Mouse (Mus musculus) heart, embryonic 15.5 days (tissue): ENCODE measurements around the gene Prkca. TPM values are rescaled to one million over a fixed set of nuclear protein-coding genes. Genes with fewer than 3 reads are reported as not detected.

Experiments used
- ATAC-seq: fragments of 200-750 bp; cut with Nextera tagmentation; replicated peaks from 2 replicates; pipeline ENCODE4 v1.8.0; 2017; ENCODE audit warnings: low read depth, moderate TSS enrichment; ENCODE audit not compliant: insufficient number of reproducible peaks, insufficient read depth, low FRiP score
- H3K27ac ChIP-seq: fragments of 300-500 bp; sonication (generic); 2 replicates; pipeline ENCODE4 v1.5.1; 2015; ENCODE audit warnings: mild to moderate bottlenecking, inconsistent platforms
- H3K27me3 ChIP-seq: fragments of 300-500 bp; sonication (generic); 2 replicates; pipeline ENCODE4 v1.6.1; 2015; ENCODE audit warnings: inconsistent platforms
- H3K36me3 ChIP-seq: fragments of 300-500 bp; sonication (generic); 2 replicates; pipeline ENCODE4 v1.6.1; 2015; ENCODE audit warnings: mild to moderate bottlenecking, inconsistent platforms
- H3K4me1 ChIP-seq: fragments of 300-500 bp; sonication (generic); replicated peaks from 2 replicates; pipeline ENCODE4 v1.6.1; 2015; ENCODE audit warnings: inconsistent platforms
- H3K4me2 ChIP-seq: fragments of 300-500 bp; sonication (generic); 2 replicates; pipeline ENCODE4 v1.6.1; 2015; ENCODE audit warnings: inconsistent platforms, mild to moderate bottlenecking, moderate library complexity
- H3K4me3 ChIP-seq: fragments of 300-500 bp; sonication (generic); 2 replicates; pipeline ENCODE4 v1.5.1; 2015; ENCODE audit warnings: mild to moderate bottlenecking, inconsistent platforms
- H3K9ac ChIP-seq: fragments of 300-500 bp; sonication (generic); 2 replicates; pipeline ENCODE4 v1.6.1; 2015; ENCODE audit warnings: mild to moderate bottlenecking, inconsistent platforms
- H3K9me3 ChIP-seq: fragments of 300-500 bp; sonication (generic); replicated peaks from 2 replicates; pipeline ENCODE4 v1.6.1; 2016; ENCODE audit warnings: inconsistent platforms
- WGBS: fragments of 180-500 bp; shearing (Covaris S2); methylation state at CpG from one replicate; pipeline ENCODE4 v1.1.7; 2015; ENCODE audit warnings: mixed read lengths; 5-methylcytosine and 5-hydroxymethylcytosine counted together
- polyA plus RNA-seq: library from polyadenylated mRNA; unstranded; fragments of >200 nt; fragmentation: Nextera tagmentation; extraction: Ambion mirVana; gene quantifications from 2 replicates; pipeline ENCODE4 v1.2.1, GENCODE M21; 2015

Gene Prkca
- polyA plus RNA-seq, 1 experiment from 2014 or later: 13.7 TPM

DNA sequence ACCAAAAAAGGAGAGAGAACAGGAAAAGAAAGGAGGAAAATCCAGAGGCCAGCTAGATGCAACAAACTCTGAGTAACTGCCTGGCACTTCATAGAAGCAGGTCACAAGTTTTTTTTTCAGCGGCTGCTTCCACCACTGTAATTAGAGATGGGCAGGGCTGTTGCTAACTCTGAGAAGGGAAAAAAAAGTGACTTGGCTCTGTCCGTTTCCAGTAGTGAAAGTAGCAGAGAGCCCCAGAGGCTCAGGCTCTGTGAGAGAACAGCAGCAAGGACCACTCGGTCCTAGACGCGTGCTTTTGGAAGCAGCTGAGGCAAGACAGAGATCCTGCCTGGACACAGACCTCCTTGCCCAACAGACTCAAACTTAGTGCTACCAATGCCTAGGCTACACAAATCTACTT lies 7.3 kb downstream of the Prkca start:
- Histone ChIP-seq H3K4me1 (peaks cover 29% of the 10 kb centered on the region), H3K4me3 (no peak overlapping the region), H3K27ac (peak overlapping the region; percentile 58), H3K9ac (no peak overlapping the region), H3K27me3 (no peaks in the 10 kb centered on the region), H3K9me3 (no peaks in the 10 kb centered on the region), H3K4me2 (peak overlapping the region; percentile 29; the same call in 1 of the 2 replicates), H3K36me3 (no peaks in the 10 kb centered on the region; the same call in 1 of the 2 replicates)
- ATAC-seq: 0 out of 2 replicates have a peak, but pooled peaks have one; percentile 27
- 7% methylated on average over 5 of the region's 5 CpGs for WGBS

DNA sequence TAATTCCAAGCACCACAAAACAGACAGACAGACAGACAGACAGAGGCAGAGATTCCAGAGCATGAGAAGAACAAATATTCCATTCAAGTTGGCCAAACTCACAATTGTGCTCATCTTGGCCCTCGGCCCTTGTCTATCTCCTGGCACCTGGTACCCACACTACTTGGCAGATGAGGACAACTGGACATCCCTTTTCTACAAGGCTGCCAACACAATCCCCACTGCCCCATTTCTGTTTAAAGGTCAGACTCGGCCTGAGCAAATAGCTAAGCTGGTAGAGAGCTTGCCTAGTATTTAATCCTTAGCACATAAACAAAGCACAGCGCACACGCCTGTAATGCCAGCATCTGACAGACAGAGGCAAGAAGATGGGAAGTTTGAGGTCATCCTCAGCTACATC lies 8.2 kb downstream of the Prkca start:
- WGBS: 89% methylated on average over 4 of the region's 4 CpGs
- no peak for ATAC-seq

DNA sequence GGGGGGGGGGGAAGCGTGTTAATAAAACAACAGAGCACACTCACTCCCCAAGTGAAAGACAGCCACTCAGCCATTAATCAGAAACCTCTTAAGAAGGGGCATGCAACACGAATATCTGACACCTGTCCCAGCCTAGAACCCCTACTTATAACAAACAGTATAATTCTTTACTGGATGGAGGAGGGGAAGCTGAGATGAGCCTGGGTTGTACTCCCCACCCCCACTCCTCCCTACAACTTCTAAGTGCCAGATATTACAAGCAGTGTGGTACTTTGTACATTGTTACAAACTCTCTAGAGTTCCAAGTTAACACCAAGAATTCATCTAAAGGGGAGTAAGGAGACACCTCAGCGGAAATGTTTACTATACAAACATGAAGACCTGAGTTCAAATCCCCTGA lies 9.1 kb downstream of the Prkca start:
- H3K9ac ChIP-seq: no peak overlapping the region
- H3K27me3 ChIP-seq: no peaks in the 10 kb centered on the region
- H3K4me2 ChIP-seq: no peak overlapping the region
- peaks cover 35% of the 10 kb centered on the region for H3K4me1 ChIP-seq
- H3K36me3 ChIP-seq: no peaks in the 10 kb centered on the region; the same call in 1 of the 2 replicates
- no peak for ATAC-seq
- H3K4me3 ChIP-seq: no peak overlapping the region
- 53% methylated on average over 3 of the region's 3 CpGs for WGBS
- H3K27ac ChIP-seq: no peak overlapping the region
- no peaks in the 10 kb centered on the region for H3K9me3 ChIP-seq

More for the DNA sequence above, 8.2 kb downstream of the Prkca start:
- Histone ChIP-seq H3K4me2 (no peak overlapping the region), H3K36me3 (no peaks in the 10 kb centered on the region; the same call in 1 of the 2 replicates), H3K27me3 (no peaks in the 10 kb centered on the region), H3K4me1 (peaks cover 32% of the 10 kb centered on the region), H3K27ac (no peak overlapping the region), H3K4me3 (no peak overlapping the region), H3K9ac (no peak overlapping the region), H3K9me3 (no peaks in the 10 kb centered on the region)

DNA sequence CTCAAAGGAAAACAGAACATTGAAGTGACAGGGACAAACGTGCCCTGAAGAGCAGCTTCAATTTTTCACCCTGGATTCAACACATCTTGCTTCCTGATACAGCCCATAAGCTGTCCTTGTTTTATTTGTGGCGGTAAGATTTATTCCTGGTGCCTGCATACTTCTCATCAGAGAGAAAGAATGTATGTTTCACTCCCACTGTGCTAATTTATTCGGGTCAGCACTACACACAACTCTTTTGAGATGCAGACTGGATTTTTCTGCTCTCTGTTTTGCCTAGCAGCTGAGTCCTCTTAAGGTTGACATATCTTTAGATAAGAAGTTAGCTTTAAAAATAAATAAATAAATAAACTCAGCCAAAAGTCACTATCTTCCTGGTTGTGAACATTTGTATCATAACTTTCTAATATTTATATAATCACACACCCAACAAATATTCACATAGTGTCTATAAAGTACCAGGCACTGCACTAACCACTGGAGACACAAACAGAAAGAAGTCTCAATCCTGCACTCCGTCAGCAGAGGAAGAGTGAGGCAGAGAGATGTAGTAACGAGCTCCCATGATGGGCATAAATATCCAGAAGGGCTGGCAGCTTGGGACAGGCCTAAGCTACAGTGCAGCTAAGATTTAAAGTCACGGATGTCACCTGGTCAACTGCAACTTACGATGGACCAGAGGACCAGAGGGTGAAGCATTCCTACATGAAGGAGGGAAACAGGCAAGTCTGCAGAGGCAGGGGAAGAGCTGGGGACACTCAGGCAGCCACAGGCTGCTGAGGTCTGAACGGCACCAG lies 9.9 kb downstream of the Prkca start:
- H3K27ac ChIP-seq: no peak overlapping the region
- H3K4me2 ChIP-seq: no peak overlapping the region
- H3K27me3 ChIP-seq: no peaks in the 10 kb centered on the region
- no peak for ATAC-seq
- H3K9me3 ChIP-seq: no peaks in the 10 kb centered on the region
- H3K4me1 ChIP-seq: peaks cover 42% of the 10 kb centered on the region
- 49% methylated on average over 8 of the region's 8 CpGs for WGBS
- H3K36me3 ChIP-seq: no peaks in the 10 kb centered on the region; the same call in 1 of the 2 replicates
- H3K4me3 ChIP-seq: no peak overlapping the region
- H3K9ac ChIP-seq: no peak overlapping the region

DNA sequence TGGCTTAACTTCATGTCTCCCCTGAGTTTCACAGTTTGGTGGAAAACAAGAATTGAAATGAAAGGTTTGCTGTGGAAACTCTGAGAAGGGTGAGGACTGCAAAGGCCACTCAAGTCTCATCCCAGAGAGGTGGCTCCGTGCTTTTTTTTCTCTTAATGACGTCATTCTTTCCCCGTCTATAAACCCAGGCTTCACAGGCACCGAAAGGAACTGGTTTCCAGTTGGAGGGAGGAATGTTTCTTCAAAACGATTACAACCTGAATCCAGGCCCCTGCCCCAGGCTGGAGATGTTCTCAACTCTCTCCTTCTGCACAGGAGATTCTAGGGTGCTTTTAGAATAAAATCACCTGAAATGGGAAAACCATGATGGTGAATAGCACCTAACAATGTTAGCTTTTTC lies 10.7 kb downstream of the Prkca start:
- peaks cover 46% of the 10 kb centered on the region for H3K4me1 ChIP-seq
- H3K9ac ChIP-seq: no peak overlapping the region
- 33% methylated on average over 5 of the region's 5 CpGs for WGBS
- H3K27me3 ChIP-seq: no peaks in the 10 kb centered on the region
- no peaks in the 10 kb centered on the region for H3K36me3 ChIP-seq
- H3K4me2 ChIP-seq: no peak overlapping the region
- no peak overlapping the region for H3K27ac ChIP-seq
- H3K9me3 ChIP-seq: no peaks in the 10 kb centered on the region
- no peak overlapping the region for H3K4me3 ChIP-seq
- ATAC-seq: no peak

DNA sequence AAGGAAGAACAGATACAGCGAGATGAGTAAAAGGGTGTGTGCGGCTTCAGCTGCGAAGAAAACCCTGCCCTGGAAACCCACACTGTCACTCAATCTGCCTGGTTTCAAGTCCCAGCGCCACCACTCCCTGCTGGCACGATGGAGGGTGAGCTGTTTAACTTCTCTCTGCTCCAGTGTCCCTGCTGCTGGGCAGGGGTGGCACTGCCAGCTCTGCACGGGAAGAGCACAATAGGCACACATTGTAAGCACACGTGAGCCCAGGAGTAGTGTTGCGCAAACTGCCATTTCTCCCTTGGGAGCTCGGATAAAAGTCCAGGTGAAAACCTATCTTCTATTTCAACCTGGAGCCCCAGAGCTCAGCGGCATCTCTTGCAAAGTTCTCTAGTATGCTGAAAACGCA lies 12.9 kb downstream of the Prkca start:
- Histone ChIP-seq H3K9ac (no peak overlapping the region), H3K4me3 (no peak overlapping the region), H3K9me3 (no peaks in the 10 kb centered on the region), H3K36me3 (no peaks in the 10 kb centered on the region), H3K27me3 (no peaks in the 10 kb centered on the region), H3K27ac (no peak overlapping the region), H3K4me2 (no peak overlapping the region), H3K4me1 (peaks cover 37% of the 10 kb centered on the region)
- ATAC-seq: no peak
- 86% methylated on average over 11 of the region's 11 CpGs for WGBS

DNA sequence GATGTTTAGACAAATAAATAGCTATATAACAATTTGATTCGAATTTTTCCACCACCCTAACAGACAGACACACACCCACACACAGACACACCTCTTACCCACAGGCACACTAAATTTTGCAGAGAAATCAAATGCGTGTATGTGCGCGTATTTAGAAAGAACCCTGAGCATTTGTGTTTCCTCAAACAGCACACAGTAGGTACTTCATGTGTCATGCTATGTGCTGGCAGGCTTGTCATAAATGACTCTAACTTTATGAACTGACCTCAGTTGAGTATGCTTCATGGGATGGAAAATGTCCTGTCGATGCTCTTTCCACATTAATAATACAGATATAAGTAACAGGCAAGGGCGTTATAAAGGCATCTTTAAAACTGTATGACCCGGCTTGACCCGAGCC lies 17.8 kb downstream of the Prkca start:
- no peak overlapping the region for H3K4me3 ChIP-seq
- no peaks in the 10 kb centered on the region for H3K27me3 ChIP-seq
- no peak overlapping the region for H3K4me2 ChIP-seq
- H3K27ac ChIP-seq: no peak overlapping the region
- no peaks in the 10 kb centered on the region for H3K9me3 ChIP-seq
- WGBS: 88% methylated on average over 8 of the region's 8 CpGs
- no peak overlapping the region for H3K9ac ChIP-seq
- no peak for ATAC-seq
- peaks cover 18% of the 10 kb centered on the region for H3K4me1 ChIP-seq
- H3K36me3 ChIP-seq: no peaks in the 10 kb centered on the region

DNA sequence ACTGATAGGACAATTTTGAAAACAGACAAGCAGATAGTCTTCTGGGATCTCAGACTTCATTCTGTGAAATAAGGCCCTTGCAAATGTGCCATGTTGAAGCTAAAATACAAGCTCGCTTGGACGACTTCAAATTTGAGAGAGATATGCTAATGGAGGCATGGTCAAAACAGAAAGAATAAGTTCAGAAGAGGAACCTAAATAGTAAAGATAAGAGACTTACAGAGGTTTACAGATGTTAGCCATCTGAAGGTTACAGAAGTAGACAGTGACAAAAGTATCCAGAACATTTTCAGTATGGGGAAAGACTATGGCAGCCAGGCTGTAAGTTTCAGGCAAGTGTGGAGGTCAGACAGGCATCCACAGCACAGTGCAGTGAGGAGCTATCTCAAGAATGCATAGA lies 21.6 kb downstream of the Prkca start:
- 76% methylated on average over 2 of the region's 2 CpGs for WGBS
- H3K9ac ChIP-seq: no peak overlapping the region
- no peaks in the 10 kb centered on the region for H3K9me3 ChIP-seq
- H3K27ac ChIP-seq: no peak overlapping the region
- no peaks in the 10 kb centered on the region for H3K36me3 ChIP-seq
- no peak for ATAC-seq
- H3K27me3 ChIP-seq: no peaks in the 10 kb centered on the region
- no peak overlapping the region for H3K4me3 ChIP-seq
- peaks cover 7% of the 10 kb centered on the region for H3K4me1 ChIP-seq
- H3K4me2 ChIP-seq: no peak overlapping the region

DNA sequence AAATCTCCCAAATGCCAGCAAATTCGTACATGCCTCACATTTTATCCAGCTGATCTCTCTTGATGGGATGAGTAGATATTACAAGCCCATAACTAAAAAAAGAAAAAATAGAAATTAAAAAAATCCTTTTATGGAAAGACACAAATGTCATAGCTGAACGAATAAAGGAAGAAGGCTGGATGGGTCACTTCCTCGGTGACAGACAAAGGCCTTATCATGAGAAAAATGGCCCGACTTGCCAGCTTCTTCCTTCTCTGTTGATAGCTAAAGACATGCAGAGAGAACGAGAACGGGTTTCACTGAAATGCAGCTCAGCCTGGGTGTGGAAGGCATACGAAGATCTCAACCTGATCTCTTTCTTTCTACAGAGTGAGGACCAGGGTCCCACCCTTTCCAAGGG lies 23.2 kb downstream of the Prkca start:
- WGBS: 67% methylated on average over 7 of the region's 7 CpGs
- ATAC-seq: no peak
- Histone ChIP-seq H3K4me1 (peaks cover 8% of the 10 kb centered on the region), H3K4me3 (no peak overlapping the region), H3K4me2 (no peak overlapping the region), H3K9me3 (no peaks in the 10 kb centered on the region), H3K9ac (no peak overlapping the region), H3K27ac (no peak overlapping the region), H3K27me3 (no peaks in the 10 kb centered on the region), H3K36me3 (no peaks in the 10 kb centered on the region)

DNA sequence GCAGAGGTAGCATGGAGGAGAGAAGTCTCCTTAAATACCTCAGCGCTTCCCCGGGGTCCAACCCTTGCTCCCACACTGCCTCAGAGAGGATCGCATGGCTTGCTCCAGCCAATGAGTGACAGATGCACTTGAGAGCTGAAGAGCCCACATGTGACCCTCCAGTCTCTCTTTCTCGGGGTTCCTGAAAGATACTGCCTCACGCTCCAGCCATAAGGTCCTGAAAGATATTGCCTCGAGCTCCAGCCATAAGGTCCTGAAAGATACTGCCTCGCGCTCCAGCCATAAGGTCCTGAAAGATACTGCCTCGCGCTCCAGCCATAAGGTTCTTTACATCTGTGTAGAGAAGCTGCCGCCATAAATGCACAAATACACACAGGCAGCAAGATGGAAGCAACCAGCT lies 24.6 kb downstream of the Prkca start:
- 70% methylated on average over 11 of the region's 11 CpGs for WGBS
- H3K9ac ChIP-seq: no peak overlapping the region
- H3K36me3 ChIP-seq: no peaks in the 10 kb centered on the region
- no peak overlapping the region for H3K4me2 ChIP-seq
- no peaks in the 10 kb centered on the region for H3K9me3 ChIP-seq
- H3K27ac ChIP-seq: no peak overlapping the region
- ATAC-seq: no peak
- H3K4me1 ChIP-seq: peaks cover 13% of the 10 kb centered on the region
- H3K27me3 ChIP-seq: no peaks in the 10 kb centered on the region
- no peak overlapping the region for H3K4me3 ChIP-seq

DNA sequence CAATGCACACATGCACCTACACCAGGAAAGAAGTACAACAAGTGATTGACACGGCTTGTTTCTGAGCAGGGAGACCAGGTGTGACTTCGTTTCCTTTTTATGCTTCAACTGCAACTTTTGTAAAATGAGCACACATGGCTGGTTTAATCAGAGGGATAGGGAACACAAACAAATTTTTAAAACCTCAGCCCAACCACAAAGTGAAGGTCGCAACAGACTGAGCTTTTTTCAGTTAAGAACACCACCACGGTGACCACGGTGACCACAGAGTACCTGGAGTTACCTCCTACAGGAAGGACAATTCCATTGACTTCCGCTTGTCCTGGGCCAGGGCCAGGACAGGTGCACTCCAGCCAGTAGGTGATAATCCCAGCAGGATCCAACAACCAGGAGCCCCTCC lies 25.9 kb downstream of the Prkca start:
- H3K9ac ChIP-seq: no peak overlapping the region
- 73% methylated on average over 6 of the region's 6 CpGs for WGBS
- peaks cover 16% of the 10 kb centered on the region for H3K4me1 ChIP-seq
- ATAC-seq: no peak
- no peak overlapping the region for H3K4me3 ChIP-seq
- H3K36me3 ChIP-seq: no peaks in the 10 kb centered on the region
- no peak overlapping the region for H3K27ac ChIP-seq
- no peaks in the 10 kb centered on the region for H3K9me3 ChIP-seq
- H3K27me3 ChIP-seq: no peaks in the 10 kb centered on the region
- no peak overlapping the region for H3K4me2 ChIP-seq

DNA sequence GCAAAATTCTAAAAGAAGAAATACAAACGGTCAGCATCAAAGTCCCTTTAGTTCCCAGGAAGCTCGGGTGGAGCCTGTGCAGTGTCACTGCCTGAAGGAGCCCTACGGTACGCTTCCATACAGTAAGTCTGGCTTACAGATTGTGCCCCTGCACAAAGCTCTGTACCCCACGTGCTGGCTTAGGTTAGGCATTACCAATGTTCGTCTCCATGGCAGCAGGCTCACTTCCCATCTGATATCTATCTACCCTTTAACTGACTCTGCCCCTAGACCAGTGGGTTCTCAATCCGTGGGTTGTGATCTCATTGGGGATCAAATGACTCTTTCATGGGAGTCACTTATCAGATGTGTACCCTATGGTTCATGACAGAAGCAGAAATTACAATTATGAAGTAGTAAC lies 28.0 kb downstream of the Prkca start:
- no peaks in the 10 kb centered on the region for H3K36me3 ChIP-seq
- H3K9me3 ChIP-seq: no peaks in the 10 kb centered on the region
- ATAC-seq: 0 out of 2 replicates have a peak, but pooled peaks have one; percentile 10
- no peaks in the 10 kb centered on the region for H3K27me3 ChIP-seq
- peaks cover 25% of the 10 kb centered on the region for H3K4me1 ChIP-seq
- 80% methylated on average over 7 of the region's 7 CpGs for WGBS
- H3K9ac ChIP-seq: no peak overlapping the region
- H3K4me2 ChIP-seq: no peak overlapping the region
- H3K27ac ChIP-seq: no peak overlapping the region
- H3K4me3 ChIP-seq: no peak overlapping the region
